Mouse (Mus musculus) limb, embryonic 14.5 days (tissue): ENCODE measurements around the gene Dgkh. TPM values are rescaled to one million over a fixed set of nuclear protein-coding genes. Genes with fewer than 3 reads are reported as not detected.

Source experiments
- ATAC-seq: fragments of 200-750 bp; cut with Nextera tagmentation; 2 replicates; pipeline ENCODE4 v1.8.0; 2017; ENCODE audit warnings: low read depth, moderate number of reproducible peaks, moderate TSS enrichment; ENCODE audit not compliant: low FRiP score
- DNase-seq: peaks from one replicate; pipeline ENCODE4 v3.0.0-alpha.2; 2015; ENCODE audit warnings: low spot score
- H3K27ac ChIP-seq: fragments of 300-500 bp; sonication (generic); replicated peaks from 2 replicates; pipeline ENCODE4 v1.5.1; 2014; ENCODE audit warnings: low read depth, mild to moderate bottlenecking, low read length, moderate library complexity, mixed read lengths
- H3K27me3 ChIP-seq: fragments of 300-500 bp; sonication (generic); 2 replicates; pipeline ENCODE4 v1.6.1; 2014; ENCODE audit warnings: low read length, mixed read lengths; ENCODE audit not compliant: control insufficient read depth, insufficient read depth
- H3K36me3 ChIP-seq: fragments of 300-500 bp; sonication (generic); 2 replicates; pipeline ENCODE4 v1.6.1; 2014; ENCODE audit warnings: mild to moderate bottlenecking, low read length, moderate library complexity, mixed read lengths; ENCODE audit not compliant: control insufficient read depth, insufficient read depth
- H3K4me1 ChIP-seq: fragments of 300-500 bp; sonication (generic); 2 replicates; pipeline ENCODE4 v1.6.1; 2014; ENCODE audit warnings: antibody characterized with exemption, low read length, mixed read lengths; ENCODE audit not compliant: control insufficient read depth, insufficient read depth
- H3K4me2 ChIP-seq: fragments of 300-500 bp; sonication (generic); replicated peaks from 2 replicates; pipeline ENCODE4 v1.6.1; 2014; ENCODE audit warnings: low read depth, mild to moderate bottlenecking, low read length, moderate library complexity; ENCODE audit not compliant: severe bottlenecking
- H3K4me3 ChIP-seq: fragments of 300-500 bp; sonication (generic); replicated peaks from 2 replicates; pipeline ENCODE4 v1.5.1; 2014; ENCODE audit warnings: low read length
- H3K9ac ChIP-seq: fragments of 300-500 bp; sonication (generic); 2 replicates; pipeline ENCODE4 v1.6.1; 2014; ENCODE audit warnings: mild to moderate bottlenecking, low read depth, low read length, moderate library complexity; ENCODE audit not compliant: severe bottlenecking
- H3K9me3 ChIP-seq: fragments of 300-500 bp; sonication (generic); 2 replicates; pipeline ENCODE4 v1.6.1; 2016; ENCODE audit warnings: low read length; ENCODE audit not compliant: control insufficient read depth
- POLR2A ChIP-seq: fragments of 200-500 bp; IDR thresholded peaks from 2 replicates; pipeline ENCODE4 v1.8.0; 2012; ENCODE audit warnings: inconsistent platforms, mild to moderate bottlenecking, moderate library complexity, borderline replicate concordance; ENCODE audit not compliant: insufficient read depth, insufficient read length; ENCODE audit errors: extremely low read depth
- WGBS: fragments of 180-500 bp; shearing (Covaris S2); extraction: QIAGEN DNeasy Blood & Tissue Kit; methylation state at CpG from one replicate; pipeline ENCODE4 v1.1.7; 2014; 5-methylcytosine and 5-hydroxymethylcytosine counted together
- polyA plus RNA-seq, 2 experiments: library from polyadenylated mRNA; depleted of rRNA in 1 of 2; stranded (reverse) in 1 of 2; unstranded in 1 of 2; fragments of >200 nt; fragmentation: Nextera tagmentation in 1 of 2; extraction: Ambion mirVana in 1 of 2; gene quantifications; 2 replicates each; pipeline versions ENCODE4 v1.2.1 to v1.2.3; 2012 to 2014

Gene Dgkh
- polyA plus RNA-seq (2012; rRNA removed) (2.1 and 2.3 TPM in 2 replicates), polyA plus RNA-seq (2014; fragmentation: Nextera tagmentation; extraction: Ambion mirVana) (2.2 TPM in 2 replicates)

DNA sequence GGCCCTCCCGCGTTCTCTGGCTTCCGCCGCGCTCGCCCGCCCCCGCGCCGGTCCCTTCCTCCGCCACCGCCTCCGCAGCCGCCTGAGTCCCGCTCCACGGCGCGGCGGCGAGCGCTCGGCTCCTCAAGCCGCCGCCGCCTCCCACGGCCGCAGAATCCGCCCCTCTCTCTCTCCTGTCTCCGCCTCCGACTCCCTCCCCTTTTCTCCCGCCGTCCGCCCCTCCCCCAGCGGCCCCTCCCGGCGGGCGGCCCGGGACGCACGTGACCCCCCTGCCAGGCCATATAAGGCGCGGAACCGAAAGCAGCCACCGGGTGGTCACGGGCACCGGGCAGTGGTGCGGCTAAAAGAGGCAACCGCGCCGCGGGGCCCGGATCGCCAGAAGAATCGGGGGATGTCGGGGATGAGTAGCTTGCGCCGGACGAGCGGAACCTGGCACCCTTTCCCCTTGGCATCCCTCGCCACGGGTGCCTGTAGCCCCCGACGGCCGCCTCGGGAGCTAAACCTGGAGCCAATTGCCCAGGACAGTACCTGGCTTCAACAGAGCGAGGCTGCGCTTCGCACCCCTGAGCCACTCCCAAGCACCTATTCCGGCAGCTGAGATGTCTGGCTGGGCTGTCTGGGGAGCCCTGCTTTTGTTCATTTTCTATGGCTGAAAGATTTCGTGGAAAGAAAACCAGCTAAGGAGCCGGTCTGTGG, at the start of gene Dgkh:
Gene Dgkh, minus strand, starts transcription at position 160 of the 696 bp plus-strand sequence.
- peak; percentile 95 for ATAC-seq
- peaks cover 14% of the 10 kb centered on the region for H3K27me3 ChIP-seq
- TF ChIP-seq POLR2A, result 0 out of 2 replicates have a peak, but pooled peaks have one; percentile 49
- H3K36me3 ChIP-seq, result no peaks in the 10 kb centered on the region
- H3K4me3 ChIP-seq, result peak within 1 kb of the TSS; percentile 70
- H3K9me3 ChIP-seq, result no peaks in the 10 kb centered on the region
- DNase-seq, result peak; percentile 78
- peak within 1 kb of the TSS; percentile 99 for H3K4me2 ChIP-seq
- H3K4me1 ChIP-seq, result peaks cover 3% of the 10 kb centered on the region; the same call in 1 of the 2 replicates
- peak within 1 kb of the TSS; percentile 33; the same call in 1 of the 2 replicates for H3K27ac ChIP-seq
- H3K9ac ChIP-seq, result peak within 1 kb of the TSS; percentile 81
- WGBS, result 1% methylated on average over 42 of the region's 71 CpGs

DNA sequence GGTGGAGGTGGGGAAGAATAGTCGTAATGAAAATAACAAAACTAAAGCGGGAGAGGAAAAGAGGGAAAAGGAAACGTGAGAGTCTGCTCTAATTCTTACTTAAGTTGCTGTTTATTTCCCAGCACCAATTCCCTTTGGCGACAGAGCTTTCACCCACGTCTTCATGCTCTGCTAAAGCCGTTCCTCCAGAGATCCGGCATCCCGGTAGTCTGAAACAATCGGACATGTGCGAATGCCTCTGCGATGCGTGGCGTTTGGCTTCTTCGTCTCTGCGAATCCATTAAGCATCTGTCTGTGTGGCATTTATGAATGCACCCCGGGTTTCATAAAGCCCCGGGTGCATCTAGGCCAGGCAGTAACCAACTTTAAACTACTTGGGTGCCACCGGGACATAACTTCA, 44.6 kb upstream of the Dgkh start:
- Histone ChIP-seq H3K4me1 (0 out of 2 replicates have a peak, but pooled peaks cover 4% of the 10 kb centered on the region), H3K27me3 (no peaks in the 10 kb centered on the region), H3K4me3 (no peak overlapping the region), H3K9ac (0 out of 2 replicates have a peak overlapping the region, but pooled peaks have one; percentile 21), H3K36me3 (no peaks in the 10 kb centered on the region), H3K9me3 (no peaks in the 10 kb centered on the region), H3K27ac (no peak overlapping the region), H3K4me2 (no peak overlapping the region)
- TF ChIP-seq POLR2A, result no peak
- 66% methylated on average over 18 of the region's 18 CpGs for WGBS
- no peak for ATAC-seq
- DNase-seq, result no peak

DNA sequence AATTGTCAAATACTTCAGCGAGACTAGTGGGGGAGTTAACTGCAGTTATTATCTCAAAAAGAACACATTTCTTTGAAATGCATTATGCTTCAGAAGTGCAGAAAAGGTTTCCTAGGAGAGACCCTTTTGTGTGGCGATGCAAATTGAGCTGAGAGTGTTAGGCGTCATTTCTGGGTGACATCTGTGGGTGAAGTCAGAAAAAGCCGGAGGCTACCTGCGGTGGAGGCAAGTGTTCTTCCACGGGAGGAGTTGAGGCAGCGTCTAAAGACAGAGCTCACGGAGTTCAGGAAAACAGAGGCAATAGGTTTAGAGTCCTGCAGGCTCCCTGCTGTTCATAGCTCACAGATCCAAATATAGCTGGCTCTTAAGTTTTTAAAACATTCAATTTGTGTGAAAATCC, 44.1 kb upstream of the Dgkh start:
- DNase-seq (no peak), ATAC-seq (no peak)
- Histone ChIP-seq H3K4me1 (0 out of 2 replicates have a peak, but pooled peaks cover 4% of the 10 kb centered on the region), H3K4me2 (peak overlapping the region; percentile 13; the same call in 1 of the 2 replicates), H3K9me3 (no peaks in the 10 kb centered on the region), H3K4me3 (no peak overlapping the region), H3K36me3 (no peaks in the 10 kb centered on the region), H3K27me3 (no peaks in the 10 kb centered on the region), H3K9ac (peak overlapping the region; percentile 21; the same call in 1 of the 2 replicates), H3K27ac (no peak overlapping the region)
- 19% methylated on average over 8 of the region's 8 CpGs for WGBS
- TF ChIP-seq POLR2A, result no peak

DNA sequence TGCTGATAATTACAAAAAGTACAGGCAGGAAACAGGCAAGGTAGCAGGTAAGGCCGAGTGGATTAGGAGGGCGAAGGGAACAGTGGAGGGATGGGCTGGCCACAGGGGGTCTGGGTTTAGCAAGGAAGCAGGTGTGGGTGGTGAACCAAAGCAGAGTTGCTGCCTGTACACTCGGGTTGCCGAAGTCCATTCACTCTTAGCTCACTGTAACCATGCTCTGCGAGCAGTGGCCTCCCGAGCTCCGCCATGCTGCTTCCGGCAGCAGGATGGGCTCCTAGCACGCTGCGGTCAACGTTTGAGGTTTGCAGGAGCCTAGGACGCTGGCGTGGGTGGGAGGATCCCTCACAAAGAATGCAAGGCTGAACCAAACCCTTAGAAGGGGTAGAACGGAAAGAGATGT, 43.1 kb upstream of the Dgkh start:
- Histone ChIP-seq H3K27ac (no peak overlapping the region), H3K9ac (no peak overlapping the region), H3K36me3 (no peaks in the 10 kb centered on the region), H3K9me3 (no peaks in the 10 kb centered on the region), H3K27me3 (no peaks in the 10 kb centered on the region), H3K4me1 (0 out of 2 replicates have a peak, but pooled peaks cover 4% of the 10 kb centered on the region), H3K4me3 (no peak overlapping the region), H3K4me2 (no peak overlapping the region)
- no peak for TF ChIP-seq POLR2A
- 59% methylated on average over 14 of the region's 14 CpGs for WGBS
- ATAC-seq (no peak), DNase-seq (no peak)

DNA sequence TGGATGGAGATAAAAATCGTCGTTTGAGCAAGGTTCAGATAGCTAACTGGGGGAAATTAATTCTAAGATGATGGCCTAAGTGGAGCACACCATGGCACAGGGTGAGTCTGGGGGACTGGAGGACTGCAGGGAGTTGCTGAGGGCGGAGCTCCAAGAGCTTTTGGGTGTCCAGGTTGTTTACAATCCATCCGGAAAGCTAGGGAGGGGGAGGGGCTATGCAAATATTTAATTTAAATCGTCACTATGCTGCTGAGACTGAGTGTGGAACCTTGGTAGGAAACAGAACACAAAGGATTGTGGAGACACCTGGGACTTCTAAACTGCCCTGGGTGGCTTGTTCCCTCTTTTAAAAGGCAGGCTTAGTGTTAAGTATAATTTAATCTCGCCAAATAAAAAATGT, 42.6 kb upstream of the Dgkh start:
- ATAC-seq (no peak), DNase-seq (no peak)
- Histone ChIP-seq H3K9me3 (no peaks in the 10 kb centered on the region), H3K27ac (no peak overlapping the region), H3K9ac (no peak overlapping the region), H3K27me3 (no peaks in the 10 kb centered on the region), H3K4me1 (0 out of 2 replicates have a peak, but pooled peaks cover 4% of the 10 kb centered on the region), H3K4me3 (no peak overlapping the region), H3K4me2 (no peak overlapping the region), H3K36me3 (no peaks in the 10 kb centered on the region)
- TF ChIP-seq POLR2A, result no peak
- 51% methylated on average over 6 of the region's 6 CpGs for WGBS
